Mouse (Mus musculus) 3134 (cell line): ENCODE data around the gene Cd248.
"Not testable (repeated sequence)": the region's sequence is repeated elsewhere in the genome, so short reads cannot be mapped to it uniquely, and the experiment has no call there.

ENCODE experiments used
- DNase-seq: peaks from one replicate; pipeline ENCODE4 v3.0.0-alpha.2; 2011; ENCODE audit warnings: low spot score; ENCODE audit not compliant: insufficient read length; ENCODE audit errors: extremely low read depth

Gene Cd248

GRCm38 (mm10) chr19:5072389-5073019 is 4.6 kb downstream of the Cd248 start:
- no peak for DNase-seq

DNA sequence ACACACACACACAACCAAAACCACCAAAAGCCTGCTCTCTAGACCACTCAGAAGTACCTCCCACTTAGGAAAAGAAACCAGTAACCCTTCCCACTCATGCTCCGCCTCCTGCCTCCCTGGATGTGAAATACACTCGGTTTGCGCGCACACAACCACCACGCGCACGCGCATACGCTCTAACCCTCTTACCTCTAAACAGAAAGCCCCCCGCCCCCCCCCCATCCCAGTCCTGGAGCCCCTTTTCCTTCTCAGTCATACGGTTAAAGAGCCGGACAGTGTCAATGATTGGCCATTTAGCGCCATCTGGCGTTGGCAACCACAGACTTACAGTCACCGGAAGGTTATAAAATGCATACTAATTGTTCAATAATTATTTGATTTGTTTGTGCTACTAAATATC is 5.2 kb downstream of the Cd248 start:
- DNase-seq, result peak; percentile 64

- DNase-seq, result no peak
Observed at GRCm38 (mm10) chr19:5073518-5073917, 5.6 kb downstream of the Cd248 start.

DNA sequence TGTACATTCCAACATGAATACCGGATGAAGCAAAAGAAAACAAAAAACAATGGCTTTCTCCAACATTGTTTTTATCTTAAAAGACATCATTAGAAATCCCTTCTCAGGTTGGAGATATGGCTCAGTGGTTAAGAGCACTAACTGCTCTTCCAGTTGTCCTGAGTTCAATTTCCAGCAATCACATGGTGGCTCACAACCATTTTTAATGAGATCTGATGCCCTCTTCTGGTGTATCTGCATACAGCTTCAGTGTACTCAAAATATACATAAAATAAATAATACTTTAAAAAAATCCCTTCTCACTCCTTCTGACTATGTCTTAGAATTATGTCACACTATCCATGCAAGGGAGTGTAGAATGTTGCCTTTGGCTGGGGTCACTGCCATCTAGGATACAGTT is 11.4 kb downstream of the Cd248 start:
- no peak for DNase-seq

GRCm38 (mm10) chr19:5082005-5082404 is 14.1 kb downstream of the Cd248 start:
- DNase-seq, result no peak

DNA sequence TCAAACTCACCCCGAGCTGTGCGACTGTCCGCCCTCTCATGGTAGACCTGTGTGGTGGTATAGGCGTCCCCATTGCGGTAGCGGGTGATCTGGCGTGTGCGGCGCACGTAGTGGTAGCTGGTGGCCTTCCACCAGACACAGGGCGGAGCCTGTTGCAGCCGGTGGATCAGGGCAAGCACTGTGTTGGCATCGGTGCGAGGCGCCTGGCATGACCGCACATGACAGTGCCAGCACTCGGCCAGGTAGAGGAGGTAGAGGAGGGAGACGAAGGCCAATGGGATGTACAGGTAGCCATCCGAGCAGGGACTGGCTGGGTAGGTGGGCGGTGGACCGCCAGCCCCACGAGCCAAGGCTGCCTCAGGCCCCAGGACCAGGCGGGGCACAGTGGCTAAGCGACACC is 14.7 kb downstream of the Cd248 start:
- no peak for DNase-seq

DNA sequence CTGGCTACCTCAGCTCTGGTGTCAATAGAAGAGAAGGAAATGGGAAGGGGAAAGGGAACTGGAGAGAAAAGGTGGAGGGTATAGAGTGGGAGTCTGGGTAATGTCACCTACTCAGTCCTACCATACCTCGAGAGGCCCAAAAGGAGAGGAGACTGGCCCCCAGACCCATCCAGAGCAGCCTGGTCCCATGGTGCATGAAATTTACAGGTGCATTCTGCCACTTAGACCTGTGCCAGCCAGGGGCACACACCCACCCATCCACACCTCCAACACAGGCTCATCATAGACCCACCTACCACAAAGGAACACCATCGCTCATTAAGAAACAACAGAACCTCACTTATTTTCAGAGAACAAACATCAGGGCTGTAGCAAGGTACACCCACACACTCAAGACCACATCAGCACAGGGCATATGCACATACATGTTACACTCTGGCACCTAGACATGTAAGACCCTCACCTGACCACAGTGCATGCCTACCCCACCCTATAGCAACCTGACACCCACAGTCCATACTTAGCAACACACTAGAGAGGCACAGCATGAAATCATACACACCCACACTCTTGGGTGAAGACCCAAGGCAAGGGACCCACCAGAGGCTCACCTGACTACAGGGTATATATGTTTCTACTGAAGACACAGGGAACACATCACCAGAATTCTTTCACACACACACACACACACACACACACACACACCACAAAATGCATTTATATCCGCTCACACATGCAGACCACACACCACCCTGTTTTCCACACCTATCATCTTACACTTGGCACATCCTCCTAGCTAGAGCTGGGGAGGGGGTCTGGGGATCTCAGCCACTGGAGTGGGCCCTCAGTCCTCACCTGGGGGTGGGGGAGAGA is 16.3 kb downstream of the Cd248 start:
- DNase-seq, result no peak

- peak; percentile 64 for DNase-seq
Observed at GRCm38 (mm10) chr19:5084834-5085144, 16.9 kb downstream of the Cd248 start.

GRCm38 (mm10) chr19:5085145-5085863 is 17.4 kb downstream of the Cd248 start, which contains the start of gene Tmem151a:
TSS of gene Tmem151a (minus strand) at chr19:5085531.
- DNase-seq, result peak; percentile 70

- not testable (repeated sequence) for DNase-seq
Observed at GRCm38 (mm10) chr19:5086533-5086932, 18.7 kb downstream of the Cd248 start.

- DNase-seq, result peak; percentile 89
Observed at GRCm38 (mm10) chr19:5087884-5088728, 20.2 kb downstream of the Cd248 start, which contains the start of gene Yif1a. TSS of gene Yif1a (plus strand) at chr19:5088538.

DNA sequence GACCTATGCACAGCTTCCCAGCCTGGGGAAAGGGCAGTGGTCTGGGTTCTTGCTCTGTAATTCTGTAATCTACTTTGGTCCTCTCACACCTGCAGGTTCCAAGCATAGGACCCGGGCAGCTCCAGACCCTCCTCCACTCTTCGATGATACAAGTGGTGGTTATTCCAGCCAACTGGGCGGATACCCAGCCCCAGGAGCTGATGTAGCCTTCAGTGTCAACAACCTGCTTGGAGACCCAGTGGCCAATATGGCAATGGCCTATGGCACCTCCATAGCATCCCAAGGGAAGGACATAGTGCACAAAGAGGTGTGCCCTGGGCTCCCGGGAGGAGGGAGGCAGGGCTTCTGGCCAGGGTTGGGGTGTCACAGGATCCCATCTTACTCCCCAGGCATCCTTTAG is 21.4 kb downstream of the Cd248 start:
- DNase-seq, result no peak

DNA sequence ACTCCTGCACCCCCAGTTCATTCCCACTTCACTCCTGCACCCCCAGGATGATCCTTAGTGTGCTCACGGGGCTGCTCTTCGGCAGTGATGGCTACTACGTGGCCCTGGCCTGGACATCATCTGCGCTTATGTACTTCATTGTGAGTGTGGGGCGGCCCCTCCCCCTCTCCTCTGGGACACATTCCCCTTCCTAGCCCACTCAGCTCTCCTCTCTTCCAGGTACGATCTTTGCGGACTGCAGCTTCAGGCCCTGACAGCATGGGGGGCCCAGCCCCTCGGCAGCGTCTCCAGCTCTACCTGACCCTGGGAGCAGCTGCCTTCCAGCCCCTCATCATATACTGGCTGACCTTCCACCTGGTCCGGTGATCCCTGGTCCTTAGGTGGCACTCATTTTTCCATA is 24.2 kb downstream of the Cd248 start:
- DNase-seq, result no peak

DNA sequence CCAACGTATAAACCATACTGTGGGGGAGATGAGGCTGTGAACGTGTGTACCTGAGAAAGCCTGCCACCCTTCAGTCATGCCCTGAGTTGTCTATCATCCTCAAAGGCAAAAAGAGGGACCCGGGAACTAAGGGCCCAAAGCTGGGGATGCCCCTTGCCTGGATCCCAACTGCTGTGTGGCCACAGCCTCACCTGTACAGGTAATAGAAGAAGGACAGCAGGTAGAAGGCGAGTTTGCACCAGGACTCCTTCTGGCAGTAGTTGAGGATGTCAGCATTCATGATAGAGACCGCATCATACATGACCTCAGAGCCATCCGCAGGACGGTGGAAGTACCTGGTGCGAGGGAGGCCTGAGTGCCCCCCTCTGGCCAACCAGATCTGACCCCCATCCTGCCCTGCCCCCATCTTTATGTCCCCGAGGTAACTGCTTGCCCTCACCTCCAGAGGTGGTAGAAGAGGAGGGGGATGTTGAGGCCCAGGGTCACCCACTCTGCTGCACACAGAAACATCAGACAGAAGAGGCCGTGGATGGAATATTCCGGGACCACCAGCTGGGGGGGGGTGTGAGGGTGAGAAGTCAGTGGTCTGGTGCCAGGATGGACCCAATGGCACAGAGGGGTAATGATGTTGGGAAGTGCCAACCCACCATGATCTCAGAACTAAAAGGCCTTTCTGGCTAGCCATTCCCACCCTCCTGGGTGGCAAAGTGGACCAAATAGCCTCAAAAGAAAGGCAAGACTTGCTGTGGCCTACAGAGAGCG is 25.8 kb downstream of the Cd248 start:
- DNase-seq, result no peak

DNA sequence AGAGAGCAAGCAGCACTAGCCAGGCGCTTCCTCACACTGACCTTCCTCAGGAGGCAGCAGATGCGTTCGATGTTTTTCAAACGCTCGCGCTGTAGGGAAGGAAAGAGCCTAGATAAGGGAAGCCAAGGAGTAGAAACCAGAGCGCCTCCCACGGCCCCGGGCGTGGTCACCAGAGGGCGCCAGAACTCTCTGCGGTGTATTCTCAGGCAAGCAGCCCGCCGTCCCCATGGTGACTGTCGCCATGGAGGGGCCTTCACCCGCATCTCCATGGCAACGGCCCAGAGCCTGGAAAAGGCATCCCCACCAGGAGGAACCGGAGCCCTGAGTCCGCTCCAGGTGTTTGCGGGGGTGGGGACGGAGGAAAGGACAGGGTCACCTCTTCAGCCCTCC is 26.4 kb downstream of the Cd248 start:
- peak; percentile 56 for DNase-seq

DNA sequence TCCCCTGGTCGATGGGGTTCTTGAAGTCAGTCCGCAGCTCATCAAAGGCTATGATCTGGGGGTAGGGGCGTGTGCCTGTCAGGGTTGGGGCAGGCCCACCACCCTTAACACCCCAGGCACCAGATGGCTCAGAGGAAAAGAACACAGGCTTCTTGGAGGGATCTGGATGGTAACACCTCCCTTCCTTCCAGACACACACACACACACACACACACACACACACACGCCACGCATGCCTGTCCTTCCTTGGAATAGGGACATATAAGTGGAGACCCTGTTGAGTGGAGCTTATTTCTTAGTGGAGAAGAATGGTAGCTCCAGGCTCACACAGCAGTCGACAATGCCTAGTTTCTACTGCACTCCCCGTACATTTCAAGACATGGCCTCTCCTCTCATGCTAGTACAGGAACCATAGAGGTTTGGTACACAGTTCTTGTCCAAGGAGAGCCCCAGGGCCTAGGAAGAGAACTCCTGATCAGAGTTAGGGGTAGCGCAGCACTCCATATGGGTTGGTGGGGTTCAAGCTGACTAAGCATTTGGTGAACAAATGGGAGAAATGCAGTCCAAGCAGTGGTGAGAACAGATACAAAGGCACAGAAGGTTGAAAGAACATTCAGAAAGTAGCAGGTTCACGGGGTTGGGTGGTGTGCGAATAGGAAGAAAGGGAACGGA is 27.0 kb downstream of the Cd248 start:
- no peak for DNase-seq

DNA sequence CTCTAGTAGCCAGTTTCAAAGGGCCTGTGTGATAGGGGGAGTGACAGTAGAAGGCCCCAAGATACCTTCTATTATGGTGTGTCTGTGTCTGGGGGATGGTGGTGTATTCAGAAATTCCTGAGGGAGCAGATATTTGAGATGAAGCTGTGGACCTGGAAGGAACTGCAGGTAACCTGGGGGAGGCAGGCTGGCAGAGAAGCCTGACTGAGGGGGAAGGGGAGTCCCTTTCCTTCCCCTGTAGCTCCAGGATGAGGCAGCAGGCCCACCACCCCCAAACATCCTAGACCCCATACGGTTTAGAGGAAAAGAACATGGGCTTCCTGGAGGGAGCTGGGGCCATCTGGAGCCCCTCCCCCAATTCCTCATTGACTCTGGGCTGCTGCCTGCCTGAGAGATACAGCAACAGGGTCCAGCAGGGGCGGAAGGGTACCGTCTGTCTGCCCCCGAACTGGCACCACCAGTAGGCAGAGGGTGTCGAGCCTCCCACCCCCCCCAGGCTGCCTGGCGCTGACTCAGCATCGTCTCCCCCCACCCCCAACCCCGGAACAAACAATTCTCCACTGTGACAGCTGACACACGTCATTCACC is 28.1 kb downstream of the Cd248 start:
- DNase-seq, result no peak

DNA sequence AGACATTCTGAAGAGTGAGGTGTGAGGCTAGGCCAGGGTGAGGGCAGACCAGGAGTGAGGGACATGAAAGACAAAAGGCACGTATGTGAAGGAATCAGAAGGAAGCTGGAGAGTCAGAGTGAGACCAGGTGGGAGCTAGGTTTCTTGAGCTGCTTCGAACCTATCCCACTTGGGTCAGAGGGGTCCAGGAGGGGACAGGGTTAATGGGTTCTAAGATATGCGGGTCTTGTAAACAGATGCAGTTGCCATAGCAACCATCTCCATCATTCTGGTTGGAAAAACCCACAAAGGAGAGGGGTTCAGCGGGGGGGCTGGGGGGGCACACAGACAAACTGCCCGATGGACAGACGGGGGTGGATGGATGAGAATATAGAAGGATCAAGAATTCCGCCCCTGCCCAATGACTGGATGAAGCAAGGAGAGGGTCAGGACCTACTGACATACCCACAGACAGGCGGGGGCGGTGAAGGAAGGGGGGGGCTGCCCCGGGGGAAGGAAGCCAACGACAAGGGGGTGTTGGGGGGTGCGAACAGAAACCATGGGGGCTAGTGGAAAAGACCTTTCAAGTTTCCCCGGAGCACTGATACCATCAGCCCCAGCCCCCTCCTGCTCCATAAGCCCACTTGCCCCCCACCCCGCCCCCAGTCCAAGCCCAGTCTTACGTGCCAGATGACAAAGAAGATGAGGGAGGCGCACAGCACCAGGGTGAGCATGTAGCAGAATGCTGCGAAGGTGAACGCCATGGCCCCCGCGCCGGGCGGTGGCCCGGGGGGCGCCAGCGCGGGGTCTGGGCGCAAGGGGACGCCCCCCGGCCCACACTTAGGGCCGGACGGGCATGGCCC is 29.9 kb downstream of the Cd248 start:
- DNase-seq, result no peak
